ENCODE assay signal across 8 mouse cellular contexts in the genomic region with DNA sequence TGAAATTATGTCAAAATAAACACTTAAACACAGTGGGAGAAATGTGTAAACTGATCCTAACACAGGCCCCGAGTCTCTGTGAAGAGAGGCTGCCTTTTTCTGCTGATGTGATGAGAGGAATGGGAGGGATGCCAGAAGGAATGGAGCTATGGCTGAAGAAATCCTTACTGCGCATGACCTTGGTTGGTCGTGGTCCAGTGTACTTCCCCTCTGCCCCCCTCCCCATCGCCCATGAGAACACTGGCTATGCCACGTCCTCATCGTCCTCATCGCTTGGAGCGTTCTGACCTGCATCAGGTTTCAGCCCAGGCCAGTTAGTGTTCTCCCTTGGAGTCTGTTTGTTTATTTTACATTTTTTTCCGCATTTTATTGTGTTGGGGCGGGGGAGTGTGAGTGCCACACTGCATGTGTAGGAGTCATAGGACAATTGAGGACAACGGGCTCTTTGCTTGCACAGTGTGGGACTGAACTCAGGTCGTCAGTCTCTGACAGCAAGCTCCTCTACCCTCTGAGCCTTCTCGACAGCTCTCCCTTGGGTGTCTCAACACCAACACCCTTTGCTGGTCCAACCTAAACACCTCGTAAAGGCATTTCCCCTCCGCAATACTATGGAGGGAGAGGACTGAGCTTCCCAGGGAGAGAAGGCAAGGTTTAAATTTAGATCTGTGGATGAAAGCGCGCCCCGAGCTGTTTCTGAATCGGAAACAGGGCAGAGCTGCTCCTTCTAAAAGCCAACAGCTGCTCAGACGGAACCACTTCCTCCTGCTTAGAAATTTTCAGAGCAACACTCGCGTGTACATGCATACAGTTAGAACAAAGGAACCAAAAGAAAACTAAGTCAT. TPM values are rescaled to one million over a fixed set of nuclear protein-coding genes. Genes with fewer than 3 reads are reported as not detected.
DNase-seq lines count a peak whose midpoint lies in the region; ATAC-seq and TF ChIP-seq lines count a peak whose summit lies in the region.

No protein-coding gene starts in this region.

- DNase-seq in heart, postnatal 36 days = peak; percentile 12 to 20
- DNase-seq in spleen, adult 18-20 months = peak; percentile 24 to 45
- DNase-seq in cerebellum, postnatal 36 days = no peak

- intact Hi-C loops in heart, postnatal 36 days (cut with DNase I) = no loop called here

- 0 out of 2 replicates have a peak overlapping the region, but pooled peaks have one; percentile 32 for H3K27ac ChIP-seq in hindbrain, embryonic 15.5 days (replicated peaks)
- no peak overlapping the region for H3K27ac ChIP-seq in hindbrain, embryonic 13.5 days
- H3K27ac ChIP-seq in bone marrow macrophage, adult 2 months (ENCODE audit: insufficient read depth, low read depth, low read length) = peak overlapping the region; percentile 30
- peak overlapping the region; percentile 75 for H3K27ac ChIP-seq in limb, embryonic 12.5 days

- H3K4me3 ChIP-seq in hindbrain, embryonic 15.5 days = no peak overlapping the region
- H3K4me3 ChIP-seq in hindbrain, embryonic 13.5 days = no peak overlapping the region
- H3K4me3 ChIP-seq in bone marrow macrophage, adult 2 months (ENCODE audit: insufficient read depth, low read length) = peak overlapping the region; percentile 9; the same call in 1 of the 2 replicates
- no peak overlapping the region for H3K4me3 ChIP-seq in limb, embryonic 12.5 days (replicated peaks)

- H3K36me3 ChIP-seq in hindbrain, embryonic 15.5 days = no peaks in the 10 kb centered on the region
- no peaks in the 10 kb centered on the region for H3K36me3 ChIP-seq in hindbrain, embryonic 13.5 days
- H3K36me3 ChIP-seq in limb, embryonic 12.5 days = no peaks in the 10 kb centered on the region

- H3K27me3 ChIP-seq in hindbrain, embryonic 15.5 days = no peaks in the 10 kb centered on the region
- H3K27me3 ChIP-seq in hindbrain, embryonic 13.5 days = no peaks in the 10 kb centered on the region
- H3K27me3 ChIP-seq in limb, embryonic 12.5 days = no peaks in the 10 kb centered on the region

- no peak for TF ChIP-seq POLR2A in bone marrow macrophage, adult 2 months (IDR thresholded peaks at IDR 0.05; ENCODE audit: borderline replicate concordance, low read depth, low read length)

- H3K9me3 ChIP-seq in hindbrain, embryonic 15.5 days = no peaks in the 10 kb centered on the region
- H3K9me3 ChIP-seq in hindbrain, embryonic 13.5 days = no peaks in the 10 kb centered on the region
- H3K9me3 ChIP-seq in limb, embryonic 12.5 days = no peaks in the 10 kb centered on the region

- WGBS in hindbrain, embryonic 15.5 days = 69% methylated on average over 22 of the region's 22 CpGs
- 68% methylated on average over 22 of the region's 22 CpGs for WGBS in hindbrain, embryonic 13.5 days
- 58% methylated on average over 22 of the region's 22 CpGs for WGBS in limb, embryonic 12.5 days

- H3K4me2 ChIP-seq in hindbrain, embryonic 15.5 days = no peak overlapping the region
- H3K4me2 ChIP-seq in hindbrain, embryonic 13.5 days = no peak overlapping the region
- peak overlapping the region; percentile 3 for H3K4me2 ChIP-seq in limb, embryonic 12.5 days

- ATAC-seq in hindbrain, embryonic 15.5 days (ENCODE audit: low FRiP score, low read depth) = no peak
- ATAC-seq in hindbrain, embryonic 13.5 days (ENCODE audit: low FRiP score) = no peak
- ATAC-seq in limb, embryonic 12.5 days (ENCODE audit: insufficient number of reproducible peaks, insufficient read depth, low FRiP score, low TSS enrichment, low read depth) = no peak
- ATAC-seq in erythroblast, adult 5-6 weeks (replicated peaks; ENCODE audit: low FRiP score, poor library complexity, severe bottlenecking) = no peak

- H3K4me1 ChIP-seq in hindbrain, embryonic 15.5 days (replicated peaks) = no peaks in the 10 kb centered on the region
- no peaks in the 10 kb centered on the region for H3K4me1 ChIP-seq in hindbrain, embryonic 13.5 days (replicated peaks)
- peaks cover 12% of the 10 kb centered on the region for H3K4me1 ChIP-seq in bone marrow macrophage, adult 2 months (ENCODE audit: control insufficient read depth, insufficient read depth, low read length)
- H3K4me1 ChIP-seq in limb, embryonic 12.5 days (replicated peaks) = peaks cover 11% of the 10 kb centered on the region

- TF ChIP-seq CTCF in bone marrow macrophage, adult 2 months (IDR thresholded peaks at IDR 0.05; ENCODE audit: low read depth, low read length) = no peak

- H3K9ac ChIP-seq in hindbrain, embryonic 15.5 days = no peak overlapping the region
- no peak overlapping the region for H3K9ac ChIP-seq in hindbrain, embryonic 13.5 days
- no peak overlapping the region for H3K9ac ChIP-seq in limb, embryonic 12.5 days (replicated peaks)

RNA-seq across cellular contexts. Expression of gene Blm, which starts 19.5 kb away (rescaled TPM):
- 8.9 and 9.0 TPM in 2 replicates for polyA plus RNA-seq in hindbrain, embryonic 15.5 days (2015; fragmentation: Nextera tagmentation; extraction: Ambion mirVana)
- 11.3 and 13.5 TPM in 2 replicates for polyA plus RNA-seq in hindbrain, embryonic 13.5 days (2015; fragmentation: Nextera tagmentation; extraction: Ambion mirVana)
- 10.2 and 13.6 TPM in 2 replicates for polyA plus RNA-seq in bone marrow macrophage, adult 2 months (2012; ENCODE audit: insufficient read depth, insufficient read length, missing spikeins)
- total RNA-seq in heart, postnatal 36 days (2021) = 1 to 10 TPM; 1.3 to 1.7 TPM
- polyA plus RNA-seq in limb, embryonic 12.5 days (2016; fragmentation: Nextera tagmentation; extraction: Ambion mirVana) = 42.1 and 45.3 TPM in 2 replicates
- total RNA-seq in erythroblast, adult 5-6 weeks (2015; ENCODE audit: low replicate concordance) = 53.5 and 82.0 TPM in 2 replicates
- 52.8 and 54.9 TPM in 2 replicates for total RNA-seq in erythroblast, adult 5-6 weeks (2017; ENCODE audit: low replicate concordance)

Comparison
In these comparisons a context has a peak if more than half of its experiments do, and no peak if none do; other contexts are left out.
1. DNase-seq: peak in heart, postnatal 36 days (2 of 2) and spleen, adult 18-20 months (2 of 2); none in cerebellum, postnatal 36 days (0 of 2).